Comparison of ENCODE assay signal across 8 mouse cellular contexts in genomic region chr10:37861001-37861400, GRCm38 (mm10).
DNase-seq lines count a peak whose midpoint lies in the region; ATAC-seq lines count a peak whose summit lies in the region.

No protein-coding gene starts in this region.

- peak; percentile 34 for DNase-seq in neural tube, embryonic 10.5 days (ENCODE audit: extremely low spot score, low spot score)
- DNase-seq in gastrocnemius, postnatal 14 days, result peak; percentile 38
- no peak for DNase-seq in layer of hippocampus, adult 9-11 months
- DNase-seq in right cerebral cortex, postnatal 4 days, result no peak
- DNase-seq in forebrain, embryonic 14.5 days (ENCODE audit: low spot score), result no peak
- DNase-seq in frontal cortex, postnatal 14 days (ENCODE audit: low spot score in 2 of 2), result no peak

- H3K4me1 ChIP-seq in neural tube, embryonic 15.5 days, result no peaks in the 10 kb centered on the region
- H3K4me1 ChIP-seq in kidney, embryonic 14.5 days (ENCODE audit: control insufficient read depth, insufficient read depth, low read length), result no peaks in the 10 kb centered on the region
- no peaks in the 10 kb centered on the region for H3K4me1 ChIP-seq in forebrain, embryonic 14.5 days (ENCODE audit: control insufficient read depth, insufficient read depth, low read length)

- intact Hi-C loops in gastrocnemius, postnatal 14 days (cut with DNase I; ENCODE audit: low total_unique reads), result no loop called here

- H3K9me3 ChIP-seq in neural tube, embryonic 15.5 days (replicated peaks), result no peaks in the 10 kb centered on the region
- no peaks in the 10 kb centered on the region for H3K9me3 ChIP-seq in kidney, embryonic 14.5 days (ENCODE audit: control insufficient read depth, low read length)
- no peaks in the 10 kb centered on the region for H3K9me3 ChIP-seq in forebrain, embryonic 14.5 days (replicated peaks; ENCODE audit: control insufficient read depth, low read length)

- no peak overlapping the region for H3K27ac ChIP-seq in neural tube, embryonic 15.5 days (replicated peaks)
- no peak overlapping the region; the same call in 1 of the 2 replicates for H3K27ac ChIP-seq in kidney, embryonic 14.5 days (ENCODE audit: low read depth, low read length)
- no peak overlapping the region for H3K27ac ChIP-seq in forebrain, embryonic 14.5 days (ENCODE audit: low read depth, low read length)

- no peak for ATAC-seq in neural tube, embryonic 15.5 days (ENCODE audit: low FRiP score)
- peak; percentile 89 for ATAC-seq in kidney, embryonic 14.5 days (ENCODE audit: low FRiP score, low TSS enrichment)
- no peak for ATAC-seq in forebrain, embryonic 14.5 days

- no peak overlapping the region for H3K4me2 ChIP-seq in neural tube, embryonic 15.5 days
- no peak overlapping the region for H3K4me2 ChIP-seq in kidney, embryonic 14.5 days (replicated peaks; ENCODE audit: low read depth, low read length)
- no peak overlapping the region for H3K4me2 ChIP-seq in forebrain, embryonic 14.5 days (ENCODE audit: low read length)

- no peaks in the 10 kb centered on the region for H3K27me3 ChIP-seq in neural tube, embryonic 15.5 days (replicated peaks)
- no peaks in the 10 kb centered on the region for H3K27me3 ChIP-seq in kidney, embryonic 14.5 days (ENCODE audit: control insufficient read depth, insufficient read depth, low read length)
- H3K27me3 ChIP-seq in forebrain, embryonic 14.5 days (replicated peaks; ENCODE audit: control insufficient read depth, insufficient read depth, low read length), result no peaks in the 10 kb centered on the region

- 59% methylated on average over 4 of the region's 4 CpGs for WGBS in neural tube, embryonic 15.5 days
- WGBS in kidney, embryonic 14.5 days, result 23% methylated on average over 4 of the region's 4 CpGs
- 57% methylated on average over 4 of the region's 4 CpGs for whole genome bisulfite sequencing in forebrain, embryonic 14.5 days

- no peak overlapping the region for H3K4me3 ChIP-seq in neural tube, embryonic 15.5 days (replicated peaks)
- H3K4me3 ChIP-seq in kidney, embryonic 14.5 days (ENCODE audit: low read length), result no peak overlapping the region
- H3K4me3 ChIP-seq in forebrain, embryonic 14.5 days (ENCODE audit: low read depth, low read length), result no peak overlapping the region

- H3K36me3 ChIP-seq in neural tube, embryonic 15.5 days, result no peaks in the 10 kb centered on the region
- no peaks in the 10 kb centered on the region for H3K36me3 ChIP-seq in kidney, embryonic 14.5 days (ENCODE audit: control insufficient read depth, insufficient read depth, low read length)
- H3K36me3 ChIP-seq in forebrain, embryonic 14.5 days (ENCODE audit: control insufficient read depth, insufficient read depth, low read length), result no peaks in the 10 kb centered on the region

- H3K9ac ChIP-seq in neural tube, embryonic 15.5 days (replicated peaks), result no peak overlapping the region
- H3K9ac ChIP-seq in kidney, embryonic 14.5 days (ENCODE audit: low read depth, low read length), result no peak overlapping the region
- no peak overlapping the region for H3K9ac ChIP-seq in forebrain, embryonic 14.5 days (ENCODE audit: low read length)

Comparison
In these comparisons a context has a peak if more than half of its experiments do, and no peak if none do; other contexts are left out.
1. DNase-seq: peak in neural tube, embryonic 10.5 days (single experiment) and gastrocnemius, postnatal 14 days (single experiment); none in layer of hippocampus, adult 9-11 months (single experiment), right cerebral cortex, postnatal 4 days (single experiment), forebrain, embryonic 14.5 days (single experiment) and frontal cortex, postnatal 14 days (0 of 2).